Mouse (Mus musculus): Measurements from ENCODE around the gene Pcbp3. TPM values are rescaled to one million over a fixed set of nuclear protein-coding genes. Genes with fewer than 3 reads are reported as not detected.

Pcbp3 gene
- polyA plus RNA-seq, 1 experiment from 2014 or later, result 53.2 TPM

DNA sequence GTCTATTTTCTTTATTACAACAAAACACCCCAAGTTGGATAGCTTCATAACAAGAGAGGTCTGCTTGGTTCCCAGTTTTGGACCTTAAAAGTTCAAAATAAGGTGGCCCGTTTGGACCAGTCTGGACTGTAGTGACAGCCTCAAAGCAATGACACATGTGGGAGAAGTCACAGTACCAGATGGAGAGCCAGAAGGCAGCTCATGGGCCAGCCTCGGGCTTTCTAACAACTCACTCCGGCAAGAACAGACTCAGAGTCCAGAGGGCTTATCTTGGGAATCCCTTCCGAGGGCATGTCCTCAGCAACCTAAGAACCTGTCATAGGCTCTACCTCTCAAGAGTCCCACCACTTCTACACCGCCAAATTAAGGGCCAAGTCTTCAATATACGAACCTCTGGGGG, 24.9 kb downstream of the Pcbp3 start:
- Histone ChIP-seq H3K9me3 (ENCODE audit: low read length) (no peaks in the 10 kb centered on the region), H3K27ac (ENCODE audit: low read length) (no peak overlapping the region), H3K27me3 (ENCODE audit: insufficient read depth, low read length) (no peaks in the 10 kb centered on the region), H3K9ac (replicated peaks; ENCODE audit: low read length) (no peak overlapping the region), H3K4me3 (ENCODE audit: low read length) (no peak overlapping the region), H3K4me1 (ENCODE audit: insufficient read depth, low read length) (peaks cover 8% of the 10 kb centered on the region), H3K36me3 (ENCODE audit: insufficient read depth, low read length) (no peaks in the 10 kb centered on the region), H3K4me2 (replicated peaks; ENCODE audit: low read depth, low read length) (no peak overlapping the region)
- WGBS, result 92% methylated on average over 6 of the region's 6 CpGs
- no peak for ATAC-seq (ENCODE audit: low FRiP score, low TSS enrichment)

DNA sequence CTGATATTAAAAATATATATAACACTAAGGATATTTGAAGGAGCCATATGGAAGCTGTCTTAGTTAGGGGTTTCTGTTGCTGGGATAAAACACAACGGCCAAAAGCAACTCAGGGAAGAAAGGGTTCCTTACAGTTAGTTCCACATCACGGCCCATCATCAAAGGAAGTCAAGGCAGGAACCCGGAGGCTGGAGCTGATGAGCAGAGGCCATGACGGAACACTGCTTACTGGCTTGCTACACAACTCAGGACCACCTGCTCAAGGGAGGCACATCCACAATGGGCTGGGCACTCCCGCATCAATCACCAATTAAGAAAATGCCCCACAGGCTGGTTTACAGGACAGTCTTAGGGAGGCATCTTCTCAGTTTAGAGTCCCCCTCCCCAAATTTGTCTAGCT, 26.9 kb downstream of the Pcbp3 start:
- peaks cover 8% of the 10 kb centered on the region for H3K4me1 ChIP-seq (ENCODE audit: insufficient read depth, low read length)
- H3K27ac ChIP-seq (ENCODE audit: low read length), result no peak overlapping the region
- ATAC-seq (ENCODE audit: low FRiP score, low TSS enrichment), result peak; percentile 79
- no peak overlapping the region for H3K4me2 ChIP-seq (replicated peaks; ENCODE audit: low read depth, low read length)
- no peaks in the 10 kb centered on the region for H3K36me3 ChIP-seq (ENCODE audit: insufficient read depth, low read length)
- no peaks in the 10 kb centered on the region for H3K9me3 ChIP-seq (ENCODE audit: low read length)
- H3K9ac ChIP-seq (replicated peaks; ENCODE audit: low read length), result no peak overlapping the region
- H3K4me3 ChIP-seq (ENCODE audit: low read length), result no peak overlapping the region
- H3K27me3 ChIP-seq (ENCODE audit: insufficient read depth, low read length), result no peaks in the 10 kb centered on the region
- WGBS, result 33% methylated on average over 5 of the region's 5 CpGs

DNA sequence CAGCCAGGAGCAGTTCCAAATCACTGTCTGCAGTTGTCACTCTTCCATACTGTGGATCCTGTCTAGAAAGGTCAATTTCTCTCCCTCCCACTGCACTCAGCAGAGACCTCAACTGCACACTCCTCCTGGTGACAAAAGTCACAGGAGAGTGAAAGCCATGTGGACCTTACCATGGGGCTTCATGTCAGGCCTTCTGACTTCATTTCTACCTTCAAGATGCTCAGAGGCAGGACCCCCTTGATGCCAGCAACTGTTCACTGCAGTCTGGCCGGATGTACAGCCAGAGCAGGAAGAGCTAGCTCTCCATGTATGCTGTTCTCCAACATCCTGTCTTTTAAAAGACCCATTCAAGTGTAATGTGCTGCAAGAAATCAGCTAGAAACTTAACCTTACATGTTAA, 29.9 kb downstream of the Pcbp3 start:
- Histone ChIP-seq H3K4me1 (ENCODE audit: insufficient read depth, low read length) (peaks cover 8% of the 10 kb centered on the region), H3K4me3 (ENCODE audit: low read length) (no peak overlapping the region), H3K27me3 (ENCODE audit: insufficient read depth, low read length) (no peaks in the 10 kb centered on the region), H3K27ac (ENCODE audit: low read length) (no peak overlapping the region), H3K9ac (replicated peaks; ENCODE audit: low read length) (no peak overlapping the region), H3K9me3 (ENCODE audit: low read length) (no peaks in the 10 kb centered on the region), H3K4me2 (replicated peaks; ENCODE audit: low read depth, low read length) (no peak overlapping the region), H3K36me3 (ENCODE audit: insufficient read depth, low read length) (no peaks in the 10 kb centered on the region)
- no peak for ATAC-seq (ENCODE audit: low FRiP score, low TSS enrichment)
- WGBS, result 67% methylated on average over 1 of the region's 1 CpGs

DNA sequence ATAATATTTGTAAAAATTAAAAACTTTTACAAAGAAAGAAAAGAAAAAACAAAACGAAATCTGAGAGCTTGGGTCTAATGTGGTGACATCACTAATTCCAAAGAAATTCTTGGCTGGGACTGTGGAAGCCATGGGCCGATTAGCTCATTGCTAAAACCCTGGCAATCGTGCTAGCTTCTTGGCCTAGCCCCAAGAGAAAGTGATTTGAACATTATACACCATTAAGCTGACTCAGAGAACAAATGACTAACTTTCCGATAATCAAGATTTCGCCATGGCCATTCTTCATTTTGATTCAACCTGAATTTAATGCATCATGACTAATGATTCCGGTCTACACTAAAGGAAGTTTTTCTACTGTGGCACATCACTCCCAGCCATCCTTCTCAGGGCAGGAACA, 30.6 kb downstream of the Pcbp3 start:
- Histone ChIP-seq H3K4me3 (ENCODE audit: low read length) (no peak overlapping the region), H3K9me3 (ENCODE audit: low read length) (no peaks in the 10 kb centered on the region), H3K4me2 (replicated peaks; ENCODE audit: low read depth, low read length) (no peak overlapping the region), H3K27me3 (ENCODE audit: insufficient read depth, low read length) (no peaks in the 10 kb centered on the region), H3K4me1 (ENCODE audit: insufficient read depth, low read length) (peaks cover 8% of the 10 kb centered on the region), H3K27ac (ENCODE audit: low read length) (no peak overlapping the region), H3K9ac (replicated peaks; ENCODE audit: low read length) (no peak overlapping the region), H3K36me3 (ENCODE audit: insufficient read depth, low read length) (no peaks in the 10 kb centered on the region)
- no peak for ATAC-seq (ENCODE audit: low FRiP score, low TSS enrichment)
- WGBS, result 76% methylated on average over 6 of the region's 6 CpGs

DNA sequence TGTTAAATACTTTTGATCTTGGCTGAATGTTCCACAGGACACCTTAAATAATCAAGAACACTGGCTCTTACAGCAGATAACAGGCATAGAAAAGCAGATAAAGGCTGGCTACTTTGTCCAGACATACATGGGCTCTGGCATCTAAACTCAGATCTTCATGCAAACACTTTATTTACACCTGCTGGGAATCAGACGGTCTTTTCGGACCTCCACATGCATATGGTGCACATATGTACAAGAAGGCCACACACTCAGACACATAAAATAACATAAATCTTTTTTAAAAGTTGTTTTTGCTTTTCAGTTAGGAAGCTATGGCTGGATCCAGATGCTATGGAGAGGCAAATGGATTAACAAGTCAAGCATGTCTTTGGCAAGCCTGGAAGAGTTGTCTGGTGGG, 37.2 kb downstream of the Pcbp3 start:
- Histone ChIP-seq H3K4me3 (ENCODE audit: low read length) (no peak overlapping the region), H3K27ac (ENCODE audit: low read length) (no peak overlapping the region), H3K4me1 (ENCODE audit: insufficient read depth, low read length) (no peaks in the 10 kb centered on the region), H3K36me3 (ENCODE audit: insufficient read depth, low read length) (peaks cover 1% of the 10 kb centered on the region; the same call in 1 of the 2 replicates), H3K9ac (replicated peaks; ENCODE audit: low read length) (no peak overlapping the region), H3K9me3 (ENCODE audit: low read length) (peaks cover 1% of the 10 kb centered on the region), H3K4me2 (replicated peaks; ENCODE audit: low read depth, low read length) (no peak overlapping the region), H3K27me3 (ENCODE audit: insufficient read depth, low read length) (no peaks in the 10 kb centered on the region)
- WGBS, result 81% methylated on average over 2 of the region's 2 CpGs
- no peak for ATAC-seq (ENCODE audit: low FRiP score, low TSS enrichment)

DNA sequence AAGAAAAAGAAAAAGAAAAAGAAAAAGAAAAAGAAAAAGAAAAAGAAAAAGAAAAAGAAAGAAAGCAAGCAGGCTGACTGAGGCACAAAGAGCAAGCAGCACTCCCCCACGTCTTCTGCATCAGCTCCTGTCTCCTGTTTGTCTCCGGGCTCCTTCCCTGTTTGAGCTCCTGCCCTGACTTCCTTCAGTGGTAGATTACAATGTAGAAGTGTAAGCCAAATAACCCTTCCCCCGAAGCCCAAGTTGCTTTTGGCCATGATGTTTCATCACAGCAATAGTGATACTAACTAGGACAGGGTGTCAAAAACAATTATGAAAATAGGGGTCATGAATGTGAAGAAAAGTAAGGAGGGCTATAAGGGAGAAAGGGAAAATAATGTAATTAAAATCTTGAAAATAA, 43.6 kb downstream of the Pcbp3 start:
- H3K4me2 ChIP-seq (replicated peaks; ENCODE audit: low read depth, low read length), result no peak overlapping the region
- H3K27ac ChIP-seq (ENCODE audit: low read length), result no peak overlapping the region
- no peaks in the 10 kb centered on the region for H3K27me3 ChIP-seq (ENCODE audit: insufficient read depth, low read length)
- H3K9me3 ChIP-seq (ENCODE audit: low read length), result peaks cover 8% of the 10 kb centered on the region
- peaks cover 3% of the 10 kb centered on the region; the same call in 1 of the 2 replicates for H3K36me3 ChIP-seq (ENCODE audit: insufficient read depth, low read length)
- WGBS, result 73% methylated on average over 3 of the region's 3 CpGs
- H3K9ac ChIP-seq (replicated peaks; ENCODE audit: low read length), result no peak overlapping the region
- ATAC-seq (ENCODE audit: low FRiP score, low TSS enrichment), result no peak
- no peak overlapping the region for H3K4me3 ChIP-seq (ENCODE audit: low read length)
- H3K4me1 ChIP-seq (ENCODE audit: insufficient read depth, low read length), result no peaks in the 10 kb centered on the region

DNA sequence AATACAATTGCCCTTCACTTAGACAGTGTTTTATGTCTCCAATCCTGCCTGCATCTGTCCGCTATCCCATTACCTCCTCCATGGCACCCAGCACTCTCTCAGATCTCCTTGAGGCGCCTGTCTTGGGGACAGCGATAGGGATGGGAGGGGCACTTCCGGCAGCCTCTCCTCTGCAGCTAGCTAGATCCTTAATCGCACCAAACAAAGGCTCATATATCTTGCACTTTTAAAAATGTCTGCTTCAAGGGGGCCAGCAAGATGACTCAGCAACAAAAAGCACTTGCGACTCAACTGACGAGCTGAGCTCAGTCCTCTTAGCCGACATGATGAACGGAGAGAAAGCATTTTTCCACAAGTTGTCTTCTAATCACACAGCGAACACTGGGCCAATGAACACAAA, 55.3 kb downstream of the Pcbp3 start:
- peak; percentile 73 for ATAC-seq (ENCODE audit: low FRiP score, low TSS enrichment)
- H3K27ac ChIP-seq (ENCODE audit: low read length), result 0 out of 2 replicates have a peak overlapping the region, but pooled peaks have one; percentile 22
- no peaks in the 10 kb centered on the region for H3K36me3 ChIP-seq (ENCODE audit: insufficient read depth, low read length)
- H3K27me3 ChIP-seq (ENCODE audit: insufficient read depth, low read length), result no peaks in the 10 kb centered on the region
- H3K4me2 ChIP-seq (replicated peaks; ENCODE audit: low read depth, low read length), result peak overlapping the region; percentile 51
- WGBS, result 14% methylated on average over 10 of the region's 10 CpGs
- no peaks in the 10 kb centered on the region for H3K9me3 ChIP-seq (ENCODE audit: low read length)
- H3K9ac ChIP-seq (replicated peaks; ENCODE audit: low read length), result no peak overlapping the region; the same call in 1 of the 2 replicates
- peak overlapping the region; percentile 15 for H3K4me3 ChIP-seq (ENCODE audit: low read length)
- peaks cover 31% of the 10 kb centered on the region for H3K4me1 ChIP-seq (ENCODE audit: insufficient read depth, low read length)

DNA sequence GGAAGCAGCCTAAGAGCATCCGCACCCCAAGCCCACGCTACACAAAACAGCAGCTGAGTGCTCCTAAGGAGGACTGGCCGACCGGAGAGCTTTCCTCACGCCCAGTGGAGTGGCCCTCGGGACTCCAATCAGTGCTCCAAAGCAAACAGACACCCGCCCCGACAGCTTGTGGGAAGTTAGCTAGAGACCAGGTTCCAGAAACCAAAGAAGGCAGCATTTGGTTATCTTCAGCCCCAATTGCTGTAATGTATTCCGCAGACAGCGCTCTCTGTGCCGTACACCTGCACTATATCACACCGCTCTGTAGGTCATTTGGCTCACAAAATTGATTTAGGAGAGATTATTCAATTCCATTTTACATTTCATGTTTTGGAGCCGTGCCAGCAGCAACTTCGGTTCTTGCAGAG, 55.7 kb downstream of the Pcbp3 start:
- Histone ChIP-seq H3K4me3 (ENCODE audit: low read length) (peak overlapping the region; percentile 15; the same call in 1 of the 2 replicates), H3K4me2 (replicated peaks; ENCODE audit: low read depth, low read length) (peak overlapping the region; percentile 51), H3K9me3 (ENCODE audit: low read length) (no peaks in the 10 kb centered on the region), H3K4me1 (ENCODE audit: insufficient read depth, low read length) (peaks cover 31% of the 10 kb centered on the region), H3K9ac (replicated peaks; ENCODE audit: low read length) (no peak overlapping the region), H3K27me3 (ENCODE audit: insufficient read depth, low read length) (no peaks in the 10 kb centered on the region), H3K36me3 (ENCODE audit: insufficient read depth, low read length) (no peaks in the 10 kb centered on the region), H3K27ac (ENCODE audit: low read length) (peak overlapping the region; percentile 22; the same call in 1 of the 2 replicates)
- WGBS, result 20% methylated on average over 14 of the region's 14 CpGs
- ATAC-seq (ENCODE audit: low FRiP score, low TSS enrichment), result peak; percentile 63; the same call in 1 of the 2 replicates

DNA sequence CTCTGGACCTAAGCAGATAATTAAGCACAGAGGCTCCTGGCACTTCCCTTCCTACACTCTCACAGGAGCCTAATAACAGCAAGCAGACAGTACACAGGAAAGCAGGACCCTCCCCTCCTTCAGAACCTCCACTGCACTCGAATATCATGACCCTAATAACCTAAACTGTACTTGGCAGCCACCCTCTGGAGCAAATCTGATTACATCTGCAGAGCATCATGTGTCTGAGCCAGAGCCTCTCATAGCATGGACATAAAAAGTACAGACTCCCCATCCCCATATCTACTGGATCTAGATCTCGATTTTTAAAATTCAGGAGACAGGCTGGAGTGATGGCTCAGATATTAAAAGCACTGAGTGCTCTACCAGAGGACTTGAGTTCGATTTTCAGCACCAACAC, 58.0 kb downstream of the Pcbp3 start:
- peaks cover 31% of the 10 kb centered on the region for H3K4me1 ChIP-seq (ENCODE audit: insufficient read depth, low read length)
- no peak overlapping the region for H3K27ac ChIP-seq (ENCODE audit: low read length)
- ATAC-seq (ENCODE audit: low FRiP score, low TSS enrichment), result no peak
- H3K27me3 ChIP-seq (ENCODE audit: insufficient read depth, low read length), result no peaks in the 10 kb centered on the region
- no peaks in the 10 kb centered on the region for H3K36me3 ChIP-seq (ENCODE audit: insufficient read depth, low read length)
- H3K9ac ChIP-seq (replicated peaks; ENCODE audit: low read length), result no peak overlapping the region
- H3K4me3 ChIP-seq (ENCODE audit: low read length), result no peak overlapping the region
- H3K4me2 ChIP-seq (replicated peaks; ENCODE audit: low read depth, low read length), result no peak overlapping the region
- no peaks in the 10 kb centered on the region for H3K9me3 ChIP-seq (ENCODE audit: low read length)
- WGBS, result 50% methylated on average over 3 of the region's 3 CpGs

DNA sequence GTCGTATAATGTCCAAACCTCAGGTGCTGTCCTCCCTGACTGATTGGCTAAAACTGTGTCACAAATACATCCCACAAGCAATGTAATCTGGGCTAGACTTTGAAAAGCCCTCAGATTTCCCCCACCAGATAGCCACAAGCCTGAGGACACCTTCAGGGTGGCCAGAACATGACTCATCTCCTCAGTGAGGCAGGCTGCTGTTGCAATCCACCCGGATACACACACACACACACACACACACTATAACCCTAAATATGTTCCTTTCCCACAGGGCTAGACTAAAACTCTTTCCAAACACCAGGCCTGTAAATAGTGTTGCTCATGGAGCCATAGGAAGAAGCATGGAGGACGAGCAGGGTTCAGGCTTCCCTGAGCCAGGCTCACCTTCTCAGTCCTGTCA, 58.6 kb downstream of the Pcbp3 start:
- ATAC-seq (ENCODE audit: low FRiP score, low TSS enrichment), result no peak
- Histone ChIP-seq H3K4me3 (ENCODE audit: low read length) (no peak overlapping the region), H3K9ac (replicated peaks; ENCODE audit: low read length) (no peak overlapping the region), H3K9me3 (ENCODE audit: low read length) (no peaks in the 10 kb centered on the region), H3K36me3 (ENCODE audit: insufficient read depth, low read length) (no peaks in the 10 kb centered on the region), H3K4me2 (replicated peaks; ENCODE audit: low read depth, low read length) (no peak overlapping the region), H3K27ac (ENCODE audit: low read length) (peak overlapping the region; percentile 39; the same call in 1 of the 2 replicates), H3K4me1 (ENCODE audit: insufficient read depth, low read length) (peaks cover 31% of the 10 kb centered on the region), H3K27me3 (ENCODE audit: insufficient read depth, low read length) (no peaks in the 10 kb centered on the region)
- 78% methylated on average over 3 of the region's 3 CpGs for WGBS

All from kidney, embryonic 16.5 days (tissue).